In the genomic region with DNA sequence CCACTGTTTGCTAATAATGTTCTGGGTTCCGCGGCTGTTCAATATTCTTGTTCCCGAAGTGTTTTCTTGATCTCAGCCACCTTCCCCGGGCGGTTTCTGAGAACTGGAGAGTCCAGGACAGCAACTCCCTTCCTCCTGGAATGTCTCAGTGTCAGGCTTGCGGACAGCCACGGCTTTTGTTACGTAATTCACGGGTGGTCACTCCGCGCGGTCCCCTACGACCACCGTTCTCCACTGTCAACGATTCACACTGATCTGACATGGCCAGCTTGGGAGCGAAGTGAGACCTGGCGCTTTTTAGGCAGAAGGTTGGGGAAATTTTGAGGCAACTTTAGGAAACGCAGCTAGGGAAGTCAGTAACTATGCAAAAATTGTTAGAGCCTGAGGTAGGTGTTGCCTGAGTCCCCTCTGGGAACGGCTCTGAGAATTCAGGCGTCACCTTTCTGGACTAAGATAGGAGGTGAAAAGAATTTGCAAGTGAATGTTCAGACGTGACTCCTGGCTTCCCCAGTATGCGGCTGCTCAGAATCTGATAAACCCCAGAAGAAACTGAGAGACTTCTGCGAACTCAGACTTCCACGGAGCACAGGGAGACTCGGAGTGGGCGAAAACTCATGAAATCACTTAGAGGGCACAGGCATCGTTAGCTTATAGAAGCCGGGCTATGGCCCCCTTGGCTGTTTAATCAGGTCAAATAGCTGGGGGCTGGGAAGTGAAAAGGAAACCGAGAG, we compare ENCODE assay signal across 8 mouse cellular contexts. TPM values are rescaled to one million over a fixed set of nuclear protein-coding genes. Genes with fewer than 3 reads are reported as not detected.
A peak's percentile ranks its signal among the peaks of the same experiment; 100 is the strongest.
DNase-seq lines count a peak whose midpoint lies in the region; ATAC-seq and TF ChIP-seq lines count a peak whose summit lies in the region.

No protein-coding gene starts in this region.

- peaks cover 6% of the 10 kb centered on the region for H3K9me3 ChIP-seq in heart, postnatal 0 days (replicated peaks; ENCODE audit: control insufficient read depth, low read length)
- peaks cover 3% of the 10 kb centered on the region; the same call in 1 of the 2 replicates for H3K9me3 ChIP-seq in midbrain, embryonic 13.5 days

- H3K27ac ChIP-seq in heart, postnatal 0 days (ENCODE audit: low read depth): peak overlapping the region; percentile 94
- H3K27ac ChIP-seq in midbrain, embryonic 13.5 days: no peak overlapping the region; the same call in 1 of the 2 replicates

- H3K4me2 ChIP-seq in heart, postnatal 0 days (ENCODE audit: low read depth, low read length): peak overlapping the region; percentile 99
- peak overlapping the region; percentile 84 for H3K4me2 ChIP-seq in midbrain, embryonic 13.5 days (replicated peaks)

- no peak for TF ChIP-seq EP300 in heart, postnatal 0 days (IDR thresholded peaks at IDR 0.05; ENCODE audit: low read depth)

- H3K4me1 ChIP-seq in heart, postnatal 0 days (ENCODE audit: control insufficient read depth, insufficient read depth): peaks cover 20% of the 10 kb centered on the region; the same call in 1 of the 2 replicates
- peaks cover 30% of the 10 kb centered on the region for H3K4me1 ChIP-seq in midbrain, embryonic 13.5 days (replicated peaks)

- peaks cover 5% of the 10 kb centered on the region; the same call in 1 of the 2 replicates for H3K27me3 ChIP-seq in heart, postnatal 0 days (ENCODE audit: control insufficient read depth, insufficient read depth, low read length)
- 0 out of 2 replicates have a peak, but pooled peaks cover 4% of the 10 kb centered on the region for H3K27me3 ChIP-seq in midbrain, embryonic 13.5 days

- TF ChIP-seq CTCF in heart, postnatal 0 days (IDR thresholded peaks at IDR 0.05; ENCODE audit: low read depth): no peak

- no peak for ATAC-seq in heart, postnatal 0 days (ENCODE audit: insufficient read depth, low read depth)
- ATAC-seq in midbrain, embryonic 13.5 days: no peak

- peak overlapping the region; percentile 59 for H3K9ac ChIP-seq in heart, postnatal 0 days (replicated peaks; ENCODE audit: low read depth, low read length)
- H3K9ac ChIP-seq in midbrain, embryonic 13.5 days (replicated peaks): peak overlapping the region; percentile 46; the same call in 1 of the 2 replicates

- peak overlapping the region; percentile 93 for H3K4me3 ChIP-seq in heart, postnatal 0 days (ENCODE audit: low read depth, low read length)
- peak overlapping the region; percentile 82 for H3K4me3 ChIP-seq in midbrain, embryonic 13.5 days (replicated peaks)

- WGBS in heart, postnatal 0 days: under 1% methylated on average over 29 of the region's 29 CpGs
- WGBS in midbrain, embryonic 13.5 days: under 1% methylated on average over 29 of the region's 29 CpGs

- H3K36me3 ChIP-seq in heart, postnatal 0 days (replicated peaks; ENCODE audit: control insufficient read depth, insufficient read depth, low read length): no peaks in the 10 kb centered on the region
- no peaks in the 10 kb centered on the region for H3K36me3 ChIP-seq in midbrain, embryonic 13.5 days

- peak; percentile 30 for DNase-seq in gastrocnemius, adult 18-20 months (ENCODE audit: low spot score)
- DNase-seq in gastrocnemius, postnatal 25 days: no peak
- DNase-seq in Muller cell, postnatal 12 days (ENCODE audit: inconsistent ontology term): peak; percentile 54
- DNase-seq in embryo, embryonic 11 days: peak; percentile 51
- DNase-seq in heart, postnatal 0 days (ENCODE audit: low spot score): no peak
- DNase-seq in kidney, postnatal 25 days: peak; percentile 29 to 50
- DNase-seq in T-cell, adult 2 months (ENCODE audit: low spot score): no peak

RNA-seq across cellular contexts. Expression of gene Dpf3, which starts 0.9 kb away (rescaled TPM):
- 10 to 100 TPM; 21.7 to 23.7 TPM for total RNA-seq in gastrocnemius, adult 18-20 months (2021)
- 10 to 100 TPM; 17.9 to 22.5 TPM for total RNA-seq in gastrocnemius, postnatal 25 days (2021)
- total RNA-seq in heart, postnatal 0 days (2014; rRNA removed; ENCODE audit: low replicate concordance): 5.2 and 14.4 TPM in 2 replicates
- 15.3 and 18.5 TPM in 2 replicates for polyA plus RNA-seq in heart, postnatal 0 days (2015; fragmentation: Nextera tagmentation; extraction: Ambion mirVana)
- 25.2 and 26.9 TPM in 2 replicates for polyA plus RNA-seq in midbrain, embryonic 13.5 days (2015; fragmentation: Nextera tagmentation; extraction: Ambion mirVana)

RNA-seq across cellular contexts. Expression of gene Dcaf4, which starts 31.9 kb away (rescaled TPM):
- 10 to 100 TPM; 19.6 to 21.2 TPM for total RNA-seq in gastrocnemius, adult 18-20 months (2021)
- total RNA-seq in gastrocnemius, postnatal 25 days (2021): 10 to 100 TPM; 16.5 to 22.3 TPM
- total RNA-seq in heart, postnatal 0 days (2014; rRNA removed; ENCODE audit: low replicate concordance): 33.4 and 47.3 TPM in 2 replicates
- polyA plus RNA-seq in heart, postnatal 0 days (2015; fragmentation: Nextera tagmentation; extraction: Ambion mirVana): 19.2 and 19.7 TPM in 2 replicates
- polyA plus RNA-seq in midbrain, embryonic 13.5 days (2015; fragmentation: Nextera tagmentation; extraction: Ambion mirVana): 38.0 and 39.0 TPM in 2 replicates

Comparison
In these comparisons a context has a peak if more than half of its experiments do, and no peak if none do; other contexts are left out.
1. DNase-seq: peak in gastrocnemius, adult 18-20 months (single experiment), Muller cell, postnatal 12 days (single experiment), embryo, embryonic 11 days (single experiment) and kidney, postnatal 25 days (2 of 2); none in gastrocnemius, postnatal 25 days (single experiment), heart, postnatal 0 days (single experiment) and T-cell, adult 2 months (single experiment).